Mouse (Mus musculus) large intestine, adult 2 months (tissue): ENCODE results near the gene Zfp11. TPM values are rescaled to one million over a fixed set of nuclear protein-coding genes. Genes with fewer than 3 reads are reported as not detected.
"Not testable (repeated sequence)": the region's sequence is repeated elsewhere in the genome, so short reads cannot be mapped to it uniquely, and the experiment has no call there.

ENCODE experiments used
- DNase-seq: peaks from one replicate; pipeline ENCODE4 v3.0.0-alpha.2; 2012; ENCODE audit warnings: low read depth, low spot score
- WGBS: fragments of 180-500 bp; shearing (Covaris S2); methylation state at CpG from one replicate; pipeline ENCODE4 v1.1.7; 2018; 5-methylcytosine and 5-hydroxymethylcytosine counted together
- polyA plus RNA-seq: library from polyadenylated mRNA; depleted of rRNA; stranded (reverse); fragments of >200 nt; gene quantifications from 2 replicates; pipeline ENCODE4 v1.2.3, GENCODE M21; 2012; rRNA removed

Zfp11 gene
- polyA plus RNA-seq = 0.73 and 1.0 TPM in 2 replicates

DNA sequence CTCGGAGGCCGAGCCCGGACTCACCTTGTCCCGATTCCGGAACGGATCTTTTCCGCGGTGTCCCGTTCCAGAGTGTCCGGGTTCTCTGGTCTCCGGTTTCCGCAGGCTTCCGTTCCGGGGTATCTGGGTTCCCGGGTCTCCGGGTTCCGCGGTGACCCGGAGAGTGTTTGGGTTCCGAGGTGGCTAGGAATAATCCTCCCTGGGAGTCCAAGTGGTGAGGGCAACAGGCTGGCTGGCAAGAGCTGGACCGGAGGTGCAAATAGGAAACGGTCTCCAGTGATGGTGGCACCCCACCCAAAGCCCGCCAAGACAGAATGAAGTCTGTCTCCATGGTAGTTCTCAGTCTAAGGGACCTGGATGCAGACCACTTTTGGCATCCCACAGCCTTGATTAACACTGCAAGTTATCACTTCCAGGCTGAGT is at the start of gene Zfp11:
Gene Zfp11 (minus strand): TSS at position 64 of the 423 bp plus-strand sequence.
- 2% methylated on average over 23 of the region's 23 CpGs for WGBS
- peak; percentile 45 for DNase-seq

DNA sequence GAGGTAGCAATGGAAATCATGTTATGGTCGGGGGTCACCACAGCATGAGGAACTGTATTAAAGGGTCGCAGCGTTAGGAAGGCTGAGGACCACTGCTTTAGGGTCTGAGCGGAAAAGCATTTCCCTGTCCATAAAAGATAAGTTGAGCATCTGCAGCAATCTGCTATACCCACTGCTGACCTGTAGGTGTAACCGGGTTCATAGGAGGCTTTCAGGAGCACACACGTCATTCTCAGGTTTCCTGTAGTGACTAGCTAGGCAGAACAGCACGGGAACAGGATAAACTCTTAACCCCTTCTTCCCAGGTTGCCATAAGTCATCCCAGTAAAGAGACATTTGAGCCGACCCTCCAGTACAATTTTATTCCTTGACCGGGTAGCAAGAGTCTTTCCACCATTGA is 47.1 kb upstream of the Zfp11 start:
- no peak for DNase-seq
- 74% methylated on average over 9 of the region's 9 CpGs for WGBS

DNA sequence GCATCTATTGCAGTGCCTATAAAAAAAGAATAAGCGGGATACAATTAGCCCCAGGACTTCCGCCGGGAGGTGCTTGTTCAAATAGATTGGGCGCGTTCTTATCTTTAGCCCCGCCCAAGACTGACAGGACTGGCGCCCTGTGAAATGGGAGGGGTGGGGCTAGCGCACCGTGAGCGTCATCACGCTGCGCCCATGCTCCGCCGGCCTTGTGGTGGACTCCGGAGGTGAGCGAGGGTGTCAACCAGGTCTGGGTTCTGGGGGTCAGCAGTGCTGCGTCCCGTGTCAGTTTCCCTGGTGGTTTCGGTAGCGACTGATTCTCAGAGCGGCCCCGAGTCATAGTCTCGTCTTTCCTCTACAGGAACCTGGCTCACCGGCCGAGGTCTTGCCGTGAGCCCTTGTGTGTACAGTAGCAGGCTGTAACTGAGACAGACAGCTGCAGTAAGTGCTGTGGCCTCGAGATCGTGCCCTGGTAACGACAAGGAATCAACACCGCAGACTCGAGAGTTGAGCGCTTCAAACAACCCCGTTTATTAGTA is 45.5 kb upstream of the Zfp11 start, which contains the start of gene Mrps17:
Gene Mrps17 (plus strand): TSS at position 172 of the 536 bp plus-strand sequence.
- DNase-seq = peak; percentile 89
- WGBS = under 1% methylated on average over 33 of the region's 33 CpGs

DNA sequence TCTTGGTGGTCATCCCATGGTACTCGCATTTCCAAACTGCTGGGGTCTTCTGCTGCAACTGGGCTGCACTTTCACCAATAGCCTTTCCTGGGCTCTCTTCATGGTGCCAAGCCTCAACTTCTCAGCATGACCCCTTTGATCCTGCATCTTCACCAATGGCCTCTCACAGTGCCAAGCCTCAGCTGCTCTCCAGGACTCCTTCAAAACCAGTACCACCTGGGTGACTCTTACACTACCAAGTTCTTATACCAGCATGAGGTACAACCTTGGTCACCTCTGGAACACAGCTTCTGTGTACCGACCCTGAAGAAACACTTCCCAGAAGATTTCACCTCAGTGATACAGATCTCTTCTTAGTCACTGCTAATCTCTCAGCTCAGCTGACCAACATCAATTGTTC is 38.5 kb upstream of the Zfp11 start, which contains the start of gene Sept14:
Gene Sept14 (minus strand): TSS at position 101 of the 400 bp plus-strand sequence.
- WGBS = 67% methylated on average over 2 of the region's 2 CpGs
- DNase-seq = no peak

DNA sequence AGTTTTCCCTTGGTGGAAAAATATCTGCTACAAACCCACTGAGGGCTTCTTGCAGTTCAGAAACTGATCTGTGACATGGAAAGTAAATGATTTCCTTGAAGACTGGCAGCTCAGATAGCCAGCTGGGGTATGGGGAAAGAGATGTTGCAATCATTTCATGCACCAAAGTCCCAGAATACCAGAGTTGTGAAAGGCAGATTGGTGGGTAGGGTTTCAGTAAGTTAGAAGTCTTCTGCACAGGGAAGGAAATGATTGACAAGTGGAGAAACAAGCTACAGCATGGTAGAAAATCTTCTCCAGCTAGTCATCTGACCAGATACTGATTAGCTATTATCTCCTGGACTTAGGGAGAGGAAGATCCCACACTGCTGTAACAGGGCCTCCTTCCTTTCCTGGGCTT is 33.5 kb upstream of the Zfp11 start:
- no peak for DNase-seq

DNA sequence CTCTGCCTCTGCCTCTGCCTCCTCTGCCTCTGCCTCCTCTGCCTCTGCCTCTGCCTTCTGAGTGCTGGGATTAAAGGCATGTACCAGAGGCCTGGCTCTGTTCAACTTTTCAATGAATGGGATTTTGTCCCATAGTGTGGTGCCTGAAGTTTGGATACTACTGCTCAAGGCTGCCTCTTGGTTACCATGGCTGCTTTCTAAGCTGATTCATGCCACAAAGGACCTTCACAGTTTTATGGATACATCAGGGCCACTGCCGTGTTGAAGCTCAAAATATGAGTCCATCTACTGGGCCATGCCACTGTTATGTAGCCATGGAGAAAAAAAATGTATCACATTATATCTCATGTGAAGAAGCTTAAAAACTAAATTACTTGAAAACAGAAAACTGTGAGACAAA is 31.8 kb upstream of the Zfp11 start:
- 57% methylated on average over 1 of the region's 1 CpGs for WGBS
- no peak for DNase-seq

DNA sequence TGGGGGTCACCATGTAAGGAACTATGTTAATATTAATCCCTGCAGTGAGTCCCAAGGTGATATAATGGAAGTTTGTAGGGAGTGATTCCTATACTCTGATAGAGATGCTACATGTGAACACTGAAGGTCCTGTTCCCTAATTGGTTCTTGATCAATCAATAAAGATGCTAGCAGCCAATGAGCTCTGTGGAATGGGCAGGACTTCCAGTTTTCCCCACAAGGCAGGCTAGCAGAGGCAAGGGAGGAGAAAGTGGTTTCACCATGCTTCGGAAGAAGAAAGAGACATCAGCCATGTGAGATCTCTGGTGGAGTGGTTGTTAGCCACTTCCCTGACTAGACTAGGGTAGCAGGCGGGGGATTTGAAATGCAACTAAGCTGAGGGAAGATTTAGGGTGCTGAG is 30.6 kb upstream of the Zfp11 start:
- DNase-seq = no peak

DNA sequence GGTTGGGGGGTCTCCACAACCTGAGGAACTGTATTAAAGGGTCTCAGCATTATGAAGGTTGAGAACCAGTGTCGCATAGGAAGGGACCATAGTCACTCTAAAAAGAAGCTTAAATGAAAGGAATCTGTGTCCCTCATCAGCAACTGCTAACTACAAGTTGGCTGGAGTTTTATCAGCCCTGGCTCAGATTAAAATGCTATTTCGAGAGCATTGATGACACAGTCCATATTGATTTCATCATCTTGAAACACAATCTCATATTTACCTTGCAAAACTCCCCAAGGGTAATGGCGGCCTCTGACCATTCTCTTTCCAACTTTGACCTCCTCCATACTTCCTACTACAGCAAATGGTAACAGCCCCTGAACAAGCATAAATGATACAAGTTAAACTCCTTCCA is 20.6 kb upstream of the Zfp11 start:
- 80% methylated on average over 3 of the region's 3 CpGs for WGBS

More for the DNA sequence above, 30.6 kb upstream of the Zfp11 start:
- 31% methylated on average over 2 of the region's 2 CpGs for WGBS

DNA sequence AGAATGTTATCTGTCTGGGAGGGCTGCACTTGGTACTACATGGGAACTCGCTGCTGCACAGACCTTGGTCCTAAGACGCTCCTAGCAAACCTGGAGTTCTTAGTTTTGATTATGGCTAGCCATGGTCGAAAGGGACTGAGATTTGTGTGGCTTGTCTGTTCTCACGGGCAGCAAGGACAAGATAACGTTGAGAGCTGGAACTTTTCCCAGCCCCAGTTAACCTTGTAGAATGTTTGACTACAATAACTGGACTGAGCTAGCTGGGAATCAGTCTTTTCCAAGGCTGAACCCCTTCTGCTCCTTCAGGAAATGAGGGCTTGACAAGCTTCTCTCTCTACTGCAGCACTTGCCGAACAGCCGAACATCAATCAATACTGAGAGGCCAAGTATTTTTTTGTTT is 17.7 kb upstream of the Zfp11 start:
- DNase-seq = no peak
- 72% methylated on average over 7 of the region's 7 CpGs for WGBS

More for the DNA sequence above, 20.6 kb upstream of the Zfp11 start:
- no peak for DNase-seq

DNA sequence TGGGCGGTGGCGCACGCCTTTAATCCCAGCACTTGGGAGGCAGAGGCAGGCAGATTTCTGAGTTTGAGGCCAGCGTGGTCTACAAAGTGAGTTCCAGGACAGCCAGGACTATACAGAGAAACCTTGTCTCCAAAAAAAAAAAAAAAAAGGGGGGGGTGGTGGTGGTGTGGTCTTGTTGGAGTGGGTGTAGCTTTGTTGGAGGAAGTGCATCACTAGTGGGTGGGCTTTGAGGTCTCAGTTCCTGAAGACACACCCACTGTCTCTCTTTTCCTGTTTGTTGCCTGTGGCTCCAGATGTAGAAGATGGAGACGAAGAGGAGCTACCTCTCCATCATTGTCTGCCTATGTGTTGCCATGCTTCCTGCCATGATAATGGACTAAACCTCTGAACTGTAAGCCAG is 15.2 kb upstream of the Zfp11 start:
- DNase-seq = not testable (repeated sequence)

DNA sequence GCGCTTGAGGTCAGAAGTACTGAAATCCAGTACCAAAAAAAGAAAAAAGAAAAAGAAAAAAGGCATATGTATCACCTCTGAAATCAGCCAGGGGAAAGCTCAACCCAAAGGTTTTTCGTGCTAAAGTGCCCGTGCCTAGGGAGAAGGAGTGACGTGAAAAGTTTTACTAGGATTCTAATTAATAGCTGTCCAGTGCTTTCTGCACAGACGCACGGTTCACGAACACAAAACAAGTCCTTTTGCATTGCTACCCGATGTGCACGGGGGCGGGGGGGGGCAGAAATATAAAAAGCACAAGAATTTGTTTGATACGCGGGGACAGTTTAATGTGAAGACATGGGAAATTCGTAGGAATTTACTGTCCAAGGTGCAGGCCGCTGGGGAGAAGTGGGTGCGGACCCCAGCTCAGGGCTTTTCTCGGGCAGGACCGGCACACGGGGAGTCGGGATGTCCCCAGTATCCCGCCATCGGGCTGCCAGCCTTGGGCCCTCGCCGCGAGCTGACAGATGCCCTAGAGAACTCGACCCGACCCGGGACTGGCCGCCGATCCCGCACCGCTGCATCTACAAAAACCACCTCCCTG is 355 bp downstream of the Zfp11 start:
- peak; percentile 3 for DNase-seq
- whole genome bisulfite sequencing = under 1% methylated on average over 31 of the region's 31 CpGs

More for the DNA sequence above, 15.2 kb upstream of the Zfp11 start:
- 92% methylated on average over 5 of the region's 5 CpGs for WGBS

DNA sequence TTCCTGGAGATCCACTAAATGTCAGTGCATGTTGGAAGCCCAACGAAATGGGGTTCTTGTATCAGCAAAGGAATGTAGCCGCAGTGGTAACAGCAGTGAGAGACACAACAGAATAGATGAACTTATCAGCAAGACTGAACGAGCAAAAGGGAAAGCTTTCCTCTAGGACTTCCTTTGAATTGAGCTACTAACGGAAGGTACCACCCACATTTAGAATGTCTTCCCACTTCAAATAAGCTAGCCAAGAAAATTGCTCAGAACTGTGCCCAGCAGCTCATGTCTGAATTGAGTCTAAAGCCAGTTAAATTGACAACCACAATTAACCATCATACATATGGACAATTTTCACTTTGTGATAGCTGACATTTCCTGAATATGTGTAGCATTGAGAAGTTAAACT is 2.0 kb downstream of the Zfp11 start:
- 87% methylated on average over 4 of the region's 4 CpGs for WGBS
- no peak for DNase-seq

DNA sequence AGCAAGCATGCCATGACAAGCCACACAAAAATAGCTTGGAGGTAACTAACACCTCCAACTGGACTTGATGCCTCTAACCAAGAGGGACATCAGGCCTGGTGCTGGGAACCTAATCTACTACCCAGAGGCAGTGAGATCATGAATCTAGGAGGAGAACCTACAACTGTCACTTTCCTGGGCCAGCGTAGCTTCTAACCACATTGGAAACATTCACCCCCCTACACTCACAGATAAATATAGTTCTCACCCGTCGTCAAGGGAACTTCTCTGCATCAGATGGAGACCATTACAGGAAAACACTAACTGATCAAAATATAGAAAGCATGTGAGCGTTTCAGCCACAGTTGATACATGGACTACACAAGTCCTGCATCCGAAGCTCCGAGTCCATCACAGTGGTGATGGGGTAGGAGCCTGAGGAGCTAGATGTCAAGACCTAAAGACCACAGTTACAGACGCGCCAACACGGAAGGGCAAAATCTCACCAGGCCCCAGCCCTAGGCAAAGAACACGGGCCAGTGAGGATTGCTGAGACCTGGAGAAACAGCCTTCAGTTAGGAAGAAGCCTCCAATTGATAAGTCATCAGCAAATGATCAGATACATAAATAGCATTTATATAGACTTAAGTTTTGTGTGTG is 3.5 kb downstream of the Zfp11 start:
- no peak for DNase-seq
- 90% methylated on average over 10 of the region's 10 CpGs for WGBS

DNA sequence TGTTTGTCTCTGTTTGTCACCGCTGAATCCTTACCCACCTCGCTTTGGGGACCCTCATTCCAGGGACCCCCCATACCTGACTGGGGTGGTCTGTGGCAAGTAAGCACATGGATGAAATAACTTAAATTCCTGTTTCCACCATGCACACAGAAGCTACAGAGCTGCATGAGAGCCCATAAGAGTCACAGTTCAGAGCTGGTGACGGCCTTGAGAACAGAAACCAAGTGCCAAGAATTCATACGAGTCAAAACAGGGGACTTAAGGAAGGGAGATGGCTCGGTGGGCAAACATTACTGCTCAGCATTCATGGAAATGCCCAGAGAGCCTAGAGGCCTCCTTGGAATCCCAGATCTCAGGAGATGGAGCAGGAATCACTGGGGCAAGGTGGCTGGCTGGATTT is 5.8 kb downstream of the Zfp11 start:
- 86% methylated on average over 5 of the region's 5 CpGs for WGBS
- DNase-seq = no peak

DNA sequence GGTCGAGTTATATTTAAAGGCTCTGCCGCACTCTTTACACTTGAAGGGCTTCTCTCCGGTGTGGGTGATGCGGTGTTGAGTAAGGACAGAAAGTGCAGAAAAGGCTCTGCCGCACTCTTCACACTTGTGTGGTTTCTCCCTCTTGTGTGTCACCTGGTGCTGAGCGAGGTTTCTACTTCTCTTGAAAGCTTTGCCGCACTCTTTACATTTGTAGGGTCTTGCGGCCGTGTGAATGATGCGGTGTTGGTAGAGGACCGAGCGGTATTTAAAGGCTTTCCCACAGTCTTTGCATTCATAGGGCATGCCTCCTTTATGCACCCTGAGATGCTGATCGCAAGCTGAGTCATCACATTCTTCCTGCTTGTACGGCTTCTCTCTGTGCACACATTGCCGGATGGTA is 12.0 kb downstream of the Zfp11 start:
- DNase-seq = no peak
- 92% methylated on average over 15 of the region's 15 CpGs for WGBS

DNA sequence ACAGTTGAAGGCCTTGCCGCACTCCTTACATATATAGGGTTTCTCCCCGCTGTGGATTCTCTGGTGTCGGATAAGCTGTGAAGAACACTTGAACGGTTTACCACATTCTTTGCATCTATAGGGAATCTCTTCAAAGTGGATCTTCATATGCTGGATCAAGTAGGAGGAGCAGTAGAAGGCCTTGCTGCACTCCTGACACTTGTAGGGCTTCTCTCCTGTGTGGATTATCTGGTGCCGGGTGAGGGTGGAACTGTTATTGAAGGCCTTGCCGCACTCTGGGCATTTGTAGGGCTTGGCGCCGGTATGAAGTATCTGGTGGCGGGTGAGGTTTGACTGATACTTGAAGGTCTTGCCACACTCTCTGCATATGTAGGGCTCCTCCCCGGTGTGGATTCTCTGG is 12.9 kb downstream of the Zfp11 start:
- no peak for DNase-seq
- WGBS = 96% methylated on average over 10 of the region's 10 CpGs

DNA sequence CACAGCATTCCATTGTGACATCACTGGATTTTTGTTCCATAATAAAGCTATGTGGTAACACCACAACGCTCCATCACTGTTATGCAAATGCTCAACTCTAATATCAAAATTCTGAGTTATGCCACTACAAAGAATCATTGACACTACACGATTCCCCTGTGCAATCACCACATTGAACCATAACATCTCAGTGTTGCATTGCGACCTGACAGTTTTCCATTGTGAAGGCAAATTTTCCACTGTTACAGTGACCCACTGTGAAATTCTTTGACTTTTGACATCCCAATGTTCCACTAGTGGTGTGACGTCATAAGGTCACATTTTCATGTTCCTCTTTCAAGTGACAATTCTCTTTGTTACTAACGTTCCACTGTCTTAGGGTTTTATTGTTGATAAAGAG is 19.0 kb downstream of the Zfp11 start:
- no peak for DNase-seq
- 93% methylated on average over 5 of the region's 5 CpGs for WGBS

DNA sequence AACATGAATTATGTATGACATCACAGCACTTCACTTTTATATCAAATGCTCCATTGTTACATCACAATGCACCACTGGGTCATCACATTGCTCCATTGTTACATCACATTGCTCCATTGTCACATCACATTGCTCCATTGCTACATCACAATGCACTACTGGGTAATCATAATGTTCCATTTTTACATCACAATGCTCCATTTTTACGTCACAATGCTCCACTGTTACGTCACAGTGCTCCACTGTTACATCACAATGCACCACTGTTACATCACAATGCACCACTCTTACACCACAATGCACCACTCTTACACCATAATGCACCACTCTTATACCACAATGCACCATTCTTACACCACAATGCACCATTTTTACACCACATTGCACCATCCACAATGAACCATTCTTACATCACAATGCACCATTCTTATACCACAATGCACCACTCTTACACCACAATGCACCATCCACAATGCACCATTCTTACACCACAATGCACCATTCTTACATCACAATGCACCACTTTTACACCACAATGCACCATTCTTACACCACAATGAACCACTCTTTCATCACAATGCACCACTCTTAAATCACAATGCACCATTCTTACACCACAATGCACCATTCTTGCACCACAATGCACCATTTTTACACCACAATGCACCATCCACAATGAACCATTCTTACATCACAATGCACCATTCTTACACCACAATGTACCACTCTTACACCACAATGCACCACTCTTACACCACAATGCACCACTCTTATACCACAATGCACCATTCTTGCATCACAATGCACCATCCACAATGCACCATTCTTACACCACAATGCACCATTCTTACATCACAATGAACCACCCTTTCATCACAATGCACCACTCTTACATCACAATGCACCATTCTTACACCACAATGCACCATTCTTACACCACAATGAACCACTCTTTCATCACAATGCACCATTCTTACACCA is 37.3 kb downstream of the Zfp11 start:
- not testable (repeated sequence) for DNase-seq
- WGBS = 83% methylated on average over 2 of the region's 2 CpGs

DNA sequence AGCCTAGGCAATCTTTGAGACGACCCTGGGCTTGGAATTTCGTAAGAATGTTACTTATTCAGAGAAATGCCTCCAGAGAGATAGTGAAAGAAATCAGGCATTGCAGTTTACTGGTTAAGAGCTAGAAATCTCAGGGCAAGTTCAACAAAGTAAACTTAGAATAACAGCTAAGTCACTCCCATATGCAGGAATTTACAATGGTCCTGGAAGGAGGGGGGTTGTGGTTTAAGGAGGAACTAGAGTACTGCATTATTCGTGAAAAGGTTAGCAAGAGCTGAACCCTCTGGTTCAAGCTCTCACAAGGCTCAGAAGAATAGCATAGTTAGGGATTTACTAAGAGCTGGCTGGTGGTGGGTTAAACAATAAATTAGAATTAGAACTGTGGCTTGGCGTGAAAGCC is 43.3 kb downstream of the Zfp11 start:
- 62% methylated on average over 4 of the region's 4 CpGs for WGBS
- not testable (repeated sequence) for DNase-seq

DNA sequence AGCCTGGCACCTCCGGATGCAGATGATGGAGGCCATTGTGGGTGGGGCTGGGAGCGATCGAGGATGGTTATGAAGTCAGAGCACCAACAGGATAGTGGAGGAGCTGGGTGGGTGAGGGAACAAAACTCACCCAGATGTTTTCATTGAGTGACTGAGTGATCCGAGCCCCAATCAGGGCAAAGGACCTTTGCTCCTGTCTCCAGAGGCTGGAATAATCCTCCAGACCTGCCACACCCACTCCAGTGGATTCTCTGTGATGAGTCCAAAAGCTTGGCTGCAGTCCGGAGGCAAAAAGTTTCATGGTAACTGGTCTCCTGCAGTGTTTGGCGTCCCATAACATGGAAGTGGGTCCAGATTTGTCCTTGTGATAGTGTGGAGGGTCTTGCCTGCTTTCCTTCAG is 43.8 kb downstream of the Zfp11 start:
- WGBS = 72% methylated on average over 6 of the region's 6 CpGs
- DNase-seq = no peak
